Mouse (Mus musculus) liver, adult 10 weeks (tissue): ENCODE measurements around the gene Gm5615. TPM values are rescaled to one million over a fixed set of nuclear protein-coding genes. Genes with fewer than 3 reads are reported as not detected.

Source experiments
- polyA plus RNA-seq: library from polyadenylated mRNA; stranded (reverse); fragments of 350-450 nt; fragmentation: Illumina TruSeq; extraction: RNeasy Lipid Tissue Mini Kit (QIAGEN cat#74804); gene quantifications from one replicate; pipeline ENCODE4 v1.2.3, GENCODE M21; 2014; ENCODE audit warnings: low read depth, low replicate concordance

The Gm5615 gene
- polyA plus RNA-seq = not detected

DNA sequence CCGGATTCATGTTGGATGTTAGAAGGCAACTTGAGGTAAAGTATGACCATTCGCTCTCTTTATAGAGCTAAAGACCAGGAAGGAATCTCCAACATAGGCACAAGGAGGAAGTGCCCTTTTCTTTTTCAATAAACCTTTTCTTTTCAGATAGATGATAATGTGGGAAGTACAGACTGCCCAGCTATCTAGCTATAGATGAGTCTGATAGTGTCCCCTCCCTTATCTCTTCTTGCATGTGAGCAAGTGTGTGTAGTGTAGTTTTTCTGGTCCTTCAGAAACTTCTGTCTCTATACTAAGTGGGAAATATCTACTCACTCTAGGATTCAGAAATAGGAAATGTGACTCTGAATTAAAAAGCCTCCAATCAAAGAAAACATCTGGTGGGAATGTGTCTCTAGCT, at the start of gene Gm5615:
TSS of gene Gm5615 (minus strand) at position 101 of the 400 bp plus-strand sequence.

GRCm38 (mm10) chr9:36582535-36582934, 40.8 kb upstream of the Gm5615 start, which contains the start of gene Gm17689:
Gene Gm17689 (minus strand): TSS chr9:36582635.

Other genes starting within 250 kb of the Gm5615 start
- not detected for gene Gm7257, start 110.1 kb downstream of the Gm5615 start, polyA plus RNA-seq
- gene Gm9513, start 66.3 kb downstream of the Gm5615 start, polyA plus RNA-seq = not detected
- not detected for gene Gm17689, start 40.7 kb upstream of the Gm5615 start, polyA plus RNA-seq
- gene A630095E13Rik, start 101.4 kb upstream of the Gm5615 start, polyA plus RNA-seq = not detected
- not detected for gene Acrv1, start 151.3 kb upstream of the Gm5615 start, polyA plus RNA-seq
- 1.5 TPM for gene Chek1, start 185.1 kb upstream of the Gm5615 start, polyA plus RNA-seq
- 177 TPM for gene Stt3a, start 225.7 kb upstream of the Gm5615 start, polyA plus RNA-seq